Mouse (Mus musculus) kidney, adult 2 months (tissue): ENCODE results near the gene Limk2.

Experiments
- CTCF ChIP-seq: fragments of 200-500 bp; conservative IDR thresholded peaks from 2 replicates; pipeline ENCODE4 v1.5.1; 2011; ENCODE audit warnings: low read depth, mild to moderate bottlenecking, control low read depth, low read length, moderate library complexity, mixed read lengths; ENCODE audit not compliant: insufficient read depth, insufficient read length
- POLR2A ChIP-seq: fragments of 200-500 bp; IDR thresholded peaks from one replicate; pipeline ENCODE4 v1.6.1; 2011; ENCODE audit warnings: low read depth, low read length, control low read depth

DNA sequence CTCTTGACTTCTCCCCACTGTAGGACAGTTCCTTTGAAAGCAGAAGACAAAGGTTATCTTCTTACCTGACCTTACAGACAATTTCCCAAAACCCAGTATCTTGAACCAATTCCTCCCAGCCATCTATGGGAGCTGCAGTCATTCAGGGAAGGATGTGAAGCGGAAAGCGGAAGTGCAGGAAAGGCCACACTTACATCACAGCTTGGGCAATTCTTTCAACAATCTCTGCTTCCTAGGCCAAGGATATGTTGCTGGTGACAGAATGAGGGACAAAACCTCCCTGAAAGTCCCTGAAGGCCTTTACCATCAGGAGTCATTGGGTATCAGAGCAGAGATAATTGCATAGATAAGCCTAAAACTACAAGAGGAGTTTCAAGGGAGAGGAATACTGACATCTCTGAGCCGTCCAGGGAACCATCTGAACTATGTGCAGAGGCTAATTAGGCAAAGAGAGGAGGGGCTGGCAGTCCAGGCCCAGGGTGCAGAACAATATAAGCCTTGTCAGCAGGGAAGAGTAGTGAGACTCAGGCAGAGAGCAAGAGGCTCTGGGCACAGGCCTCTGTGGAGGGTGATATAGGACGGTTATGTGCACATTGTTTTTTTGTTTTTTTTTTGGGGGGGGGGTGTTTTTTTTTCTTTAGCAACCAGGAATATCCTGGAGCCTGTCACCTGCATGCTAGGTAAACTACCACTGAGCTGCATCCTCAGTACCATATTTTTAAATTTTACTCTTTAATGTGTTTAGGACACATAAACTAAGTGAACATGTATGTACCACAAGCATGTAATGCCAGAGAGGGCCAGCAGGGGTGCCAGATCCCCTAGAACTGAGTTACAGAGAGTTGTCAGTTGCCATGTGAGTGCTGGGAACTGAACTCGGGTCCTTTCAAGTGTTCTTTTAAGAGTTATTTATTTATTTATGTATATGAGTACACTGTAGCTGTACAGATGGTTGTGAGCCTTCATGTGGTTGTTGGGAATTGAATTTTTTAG lies 26.1 kb downstream of the Limk2 start:
- TF ChIP-seq POLR2A = no peak
- TF ChIP-seq CTCF = no peak
